ENCODE assay signal across 18 mouse cellular contexts in genomic region chr14:104145395-104145794, GRCm38 (mm10).
DNase-seq lines count a peak whose midpoint lies in the region; ATAC-seq and TF ChIP-seq lines count a peak whose summit lies in the region.
"Had no signal": no experiment of that assay in that cellular context is flagged by ENCODE, and none has a peak within 500 bp of the region (broad histone marks: within the 10 kb centered on the region; RNA-seq: fewer than 3 reads in every experiment).

No protein-coding gene starts in this region.

- intact Hi-C loops in left cerebral cortex, adult 2 months (cut with DNase I), result loop anchor here (10.0 kb wide), 1 partner anchor 61 kb away; no protein-coding TSS in a partner anchor

- no peaks in the 10 kb centered on the region for H3K9me3 ChIP-seq in forebrain, embryonic 11.5 days (ENCODE audit: control insufficient read depth, low read length)
- H3K9me3 ChIP-seq in forebrain, embryonic 10.5 days, result no peaks in the 10 kb centered on the region
- no peaks in the 10 kb centered on the region for H3K9me3 ChIP-seq in forebrain, embryonic 12.5 days
- H3K9me3 ChIP-seq in hindbrain, embryonic 13.5 days, result no peaks in the 10 kb centered on the region
- no peaks in the 10 kb centered on the region for H3K9me3 ChIP-seq in midbrain, embryonic 16.5 days (replicated peaks; ENCODE audit: control insufficient read depth, low read length, poor library complexity, severe bottlenecking)
- H3K9me3 ChIP-seq: embryonic facial prominence, embryonic 13.5 days; heart, embryonic 15.5 days; megakaryocyte, embryonic 14.5 days had no signal

- no peak for TF ChIP-seq CTCF in left cerebral cortex, adult 2 months (IDR thresholded peaks at IDR 0.05)

- H3K36me3 ChIP-seq in forebrain, embryonic 11.5 days (ENCODE audit: control insufficient read depth, insufficient read depth, low read length), result no peaks in the 10 kb centered on the region
- no peaks in the 10 kb centered on the region for H3K36me3 ChIP-seq in forebrain, embryonic 10.5 days (replicated peaks)
- H3K36me3 ChIP-seq in forebrain, embryonic 12.5 days (replicated peaks), result no peaks in the 10 kb centered on the region
- H3K36me3 ChIP-seq in hindbrain, embryonic 13.5 days, result no peaks in the 10 kb centered on the region
- H3K36me3 ChIP-seq in midbrain, embryonic 16.5 days (ENCODE audit: control insufficient read depth, insufficient read depth, low read length), result no peaks in the 10 kb centered on the region
- H3K36me3 ChIP-seq: embryonic facial prominence, embryonic 13.5 days; heart, embryonic 15.5 days had no signal

- DNase-seq in forebrain, embryonic 11.5 days (ENCODE audit: low spot score), result no peak
- no peak for DNase-seq in forebrain, embryonic 10.5 days (ENCODE audit: extremely low spot score, low spot score)
- no peak for DNase-seq in frontal cortex, postnatal 25 days (ENCODE audit: low spot score in 2 of 2)
- no peak for DNase-seq in left cerebral cortex, adult 2 months (ENCODE audit: extremely low spot score in 1 of 2, low spot score in 2 of 2)
- DNase-seq: adrenal gland, adult 8-10 months; cerebellum, adult 11-12 months; cerebellum, postnatal 36 days; gastrocnemius, adult 2 months; kidney, adult 2 months; kidney, postnatal 14 days; lung, postnatal 14 days; thymus, postnatal 14 days had no signal

- no peak overlapping the region for H3K4me3 ChIP-seq in forebrain, embryonic 11.5 days (ENCODE audit: low read depth, low read length)
- H3K4me3 ChIP-seq in forebrain, embryonic 10.5 days, result no peak overlapping the region
- H3K4me3 ChIP-seq in forebrain, embryonic 12.5 days (replicated peaks), result no peak overlapping the region
- H3K4me3 ChIP-seq in hindbrain, embryonic 13.5 days, result no peak overlapping the region
- no peak overlapping the region for H3K4me3 ChIP-seq in midbrain, embryonic 16.5 days (ENCODE audit: low read depth, low read length)
- no peak overlapping the region for H3K4me3 ChIP-seq in left cerebral cortex, adult 2 months
- H3K4me3 ChIP-seq: embryonic facial prominence, embryonic 13.5 days; gastrocnemius, adult 2 months; heart, embryonic 15.5 days; megakaryocyte, embryonic 14.5 days had no signal

- ATAC-seq in forebrain, embryonic 11.5 days (replicated peaks; ENCODE audit: low FRiP score), result peak; percentile 70
- ATAC-seq in forebrain, embryonic 12.5 days (ENCODE audit: low FRiP score), result peak; percentile 60; the same call in 1 of the 2 replicates
- ATAC-seq in hindbrain, embryonic 13.5 days (ENCODE audit: low FRiP score), result peak; percentile 61; the same call in 1 of the 2 replicates
- peak; percentile 98 for ATAC-seq in midbrain, embryonic 16.5 days

- H3K4me1 ChIP-seq in forebrain, embryonic 11.5 days (replicated peaks; ENCODE audit: control insufficient read depth, insufficient read depth, low read length), result 0 out of 2 replicates have a peak, but pooled peaks cover 3% of the 10 kb centered on the region
- H3K4me1 ChIP-seq in forebrain, embryonic 10.5 days, result peaks cover 5% of the 10 kb centered on the region; the same call in 1 of the 2 replicates
- peaks cover 3% of the 10 kb centered on the region; the same call in 1 of the 2 replicates for H3K4me1 ChIP-seq in forebrain, embryonic 12.5 days
- no peaks in the 10 kb centered on the region for H3K4me1 ChIP-seq in hindbrain, embryonic 13.5 days (replicated peaks)
- no peaks in the 10 kb centered on the region for H3K4me1 ChIP-seq in midbrain, embryonic 16.5 days (ENCODE audit: control insufficient read depth, insufficient read depth, low read length)
- H3K4me1 ChIP-seq: embryonic facial prominence, embryonic 13.5 days; heart, embryonic 15.5 days; megakaryocyte, embryonic 14.5 days had no signal

- no peak overlapping the region for H3K4me2 ChIP-seq in forebrain, embryonic 11.5 days (ENCODE audit: low read depth, low read length, severe bottlenecking)
- H3K4me2 ChIP-seq in forebrain, embryonic 12.5 days, result no peak overlapping the region
- H3K4me2 ChIP-seq in hindbrain, embryonic 13.5 days, result no peak overlapping the region
- peak overlapping the region; percentile 7; the same call in 1 of the 2 replicates for H3K4me2 ChIP-seq in midbrain, embryonic 16.5 days (ENCODE audit: low read length)
- H3K4me2 ChIP-seq: embryonic facial prominence, embryonic 13.5 days; heart, embryonic 15.5 days had no signal

- 41% methylated on average over 5 of the region's 5 CpGs for WGBS in forebrain, embryonic 11.5 days
- 52% methylated on average over 5 of the region's 5 CpGs for WGBS in forebrain, embryonic 10.5 days
- 37% methylated on average over 5 of the region's 5 CpGs for WGBS in forebrain, embryonic 12.5 days
- 27% methylated on average over 5 of the region's 5 CpGs for WGBS in hindbrain, embryonic 13.5 days
- 17% methylated on average over 5 of the region's 5 CpGs for WGBS in midbrain, embryonic 16.5 days

- H3K9ac ChIP-seq in forebrain, embryonic 11.5 days (ENCODE audit: low read length), result no peak overlapping the region
- H3K9ac ChIP-seq in forebrain, embryonic 12.5 days, result no peak overlapping the region
- no peak overlapping the region for H3K9ac ChIP-seq in hindbrain, embryonic 13.5 days
- no peak overlapping the region for H3K9ac ChIP-seq in midbrain, embryonic 16.5 days (ENCODE audit: low read depth, low read length)
- H3K9ac ChIP-seq: embryonic facial prominence, embryonic 13.5 days; heart, embryonic 15.5 days had no signal

- no peak overlapping the region for H3K27ac ChIP-seq in forebrain, embryonic 11.5 days (ENCODE audit: low read depth, low read length)
- no peak overlapping the region for H3K27ac ChIP-seq in forebrain, embryonic 10.5 days
- H3K27ac ChIP-seq in forebrain, embryonic 12.5 days, result no peak overlapping the region
- H3K27ac ChIP-seq in hindbrain, embryonic 13.5 days, result no peak overlapping the region
- H3K27ac ChIP-seq in midbrain, embryonic 16.5 days (ENCODE audit: low read length), result no peak overlapping the region
- H3K27ac ChIP-seq in left cerebral cortex, adult 2 months, result no peak overlapping the region
- H3K27ac ChIP-seq: embryonic facial prominence, embryonic 13.5 days; gastrocnemius, adult 2 months; heart, embryonic 15.5 days had no signal

- no peaks in the 10 kb centered on the region for H3K27me3 ChIP-seq in forebrain, embryonic 11.5 days (ENCODE audit: control insufficient read depth, insufficient read depth, low read length)
- H3K27me3 ChIP-seq in forebrain, embryonic 10.5 days (ENCODE audit: poor library complexity, severe bottlenecking), result no peaks in the 10 kb centered on the region
- no peaks in the 10 kb centered on the region for H3K27me3 ChIP-seq in forebrain, embryonic 12.5 days
- no peaks in the 10 kb centered on the region for H3K27me3 ChIP-seq in hindbrain, embryonic 13.5 days
- H3K27me3 ChIP-seq in midbrain, embryonic 16.5 days (ENCODE audit: control insufficient read depth, insufficient read depth, low read depth, low read length), result no peaks in the 10 kb centered on the region
- H3K27me3 ChIP-seq: embryonic facial prominence, embryonic 13.5 days; heart, embryonic 15.5 days; megakaryocyte, embryonic 14.5 days had no signal
